Mouse (Mus musculus) MN1 (cell line): ENCODE measurements at regions not wholly inside any gene's neighbourhood (a gene's known extent, or its start where the extent isn't known, plus 50 kb on each side); places are given as distances from the start of the nearest gene placed in this dataset.
A peak's percentile ranks its signal among the peaks of the same experiment; 100 is the strongest.

Experiments used
- DNase-seq: peaks from one replicate; pipeline ENCODE4 v3.0.0-alpha.2; 2016; ENCODE audit warnings: low spot score

DNA sequence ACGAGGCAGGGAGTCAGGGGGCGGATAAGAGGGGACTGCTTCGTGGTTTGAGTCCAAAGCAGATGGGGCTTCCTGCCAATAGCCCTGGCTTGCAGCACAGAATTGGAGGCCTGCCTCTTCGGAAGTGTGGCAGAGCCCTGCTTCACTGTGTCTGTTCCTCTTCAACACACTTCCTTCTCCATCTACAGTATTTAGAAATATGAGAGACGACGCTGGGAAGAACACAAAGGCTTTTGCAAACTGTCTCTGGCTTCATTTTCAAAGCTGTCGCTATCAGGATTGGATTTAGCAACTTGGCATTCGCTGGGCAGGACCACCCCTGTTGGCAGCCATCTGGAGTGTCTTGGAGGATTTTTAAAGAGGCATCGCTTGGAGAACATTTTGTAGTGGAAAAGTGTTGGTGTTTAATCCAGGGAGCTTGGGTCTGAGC is 95.3 kb upstream of the Gm6657 start:
- peak; percentile 40 for DNase-seq

GRCm38 (mm10) chr12:78099761-78100160 is 94.3 kb upstream of the Gm6657 start:
- peak; percentile 87 for DNase-seq

GRCm38 (mm10) chr12:78100756-78101155 is 93.3 kb upstream of the Gm6657 start:
- no peak for DNase-seq

DNA sequence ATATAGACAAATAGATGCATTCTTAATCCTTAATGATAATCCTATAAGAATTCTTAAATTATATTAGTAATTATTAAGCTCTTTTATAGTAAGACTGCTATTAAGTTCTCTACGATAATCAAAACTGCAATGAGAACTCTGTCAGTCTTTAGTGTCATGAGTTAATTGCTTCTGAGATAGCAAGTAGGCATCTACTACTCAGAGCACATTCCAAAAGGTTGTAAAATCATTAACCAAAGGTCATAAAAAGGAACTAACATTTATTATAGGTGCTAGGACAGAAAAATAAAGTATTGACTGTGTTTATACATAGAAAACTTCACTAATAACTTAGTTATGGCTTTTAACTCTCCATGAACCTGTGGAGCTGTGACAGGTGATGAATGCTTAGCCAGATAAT is 84.1 kb upstream of the Gm6657 start:
- DNase-seq: no peak

DNA sequence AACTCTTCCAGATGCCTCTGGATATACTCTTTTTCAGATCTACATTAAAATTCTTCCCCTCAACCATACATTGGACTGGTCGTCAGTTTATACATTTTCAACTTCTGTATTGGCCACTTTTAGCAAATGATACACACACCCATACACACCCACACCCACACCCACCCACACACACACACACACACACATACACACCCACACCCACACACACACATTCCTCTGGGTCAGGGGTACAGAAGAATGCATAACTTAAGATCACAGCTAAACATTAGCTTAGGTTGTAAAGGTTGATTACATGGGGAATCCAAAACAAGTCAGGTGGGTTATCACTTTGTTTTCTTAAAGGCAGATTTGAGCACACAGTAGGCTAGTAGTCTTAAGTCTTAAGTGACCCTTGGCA is 75.9 kb upstream of the Gm6657 start:
- DNase-seq: no peak

DNA sequence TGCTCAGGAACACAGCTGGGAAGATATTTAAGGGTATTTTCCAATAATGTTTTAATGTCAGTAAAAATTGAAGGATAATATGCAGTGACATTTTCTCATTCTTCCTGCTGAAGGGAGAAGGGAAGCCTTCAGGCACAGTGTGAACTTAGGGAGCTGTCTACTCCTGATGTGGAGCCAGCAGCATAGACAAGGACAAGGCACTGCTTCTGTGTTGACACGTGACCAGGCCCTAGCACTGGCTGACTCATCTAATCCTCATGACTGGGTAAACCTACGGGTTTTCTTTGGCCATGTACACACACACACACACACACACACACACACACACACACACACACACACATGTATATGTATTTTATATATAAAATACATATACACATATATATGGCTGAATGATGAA is 74.8 kb upstream of the Gm6657 start:
- DNase-seq: no peak

DNA sequence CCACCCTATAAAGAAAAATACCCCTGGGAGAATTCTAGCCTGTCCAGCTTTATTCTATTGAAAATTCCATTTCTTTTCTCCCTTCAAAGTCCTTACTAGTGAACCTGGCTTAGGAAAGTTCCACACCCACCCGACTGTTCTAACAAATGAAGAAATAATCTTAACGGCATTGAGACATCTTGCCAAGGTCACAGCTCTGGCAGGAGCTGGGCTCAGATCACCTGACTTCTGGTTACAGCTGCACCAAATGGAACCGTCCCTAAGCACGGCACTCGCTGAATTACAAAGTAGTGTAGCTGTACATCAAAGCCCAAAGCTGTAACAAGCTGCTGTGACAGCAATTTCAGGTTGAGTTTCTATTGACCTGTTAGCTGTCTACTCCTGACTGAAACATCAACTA is 74.2 kb upstream of the Gm6657 start:
- no peak for DNase-seq

- DNase-seq: no peak
Measured at GRCm38 (mm10) chr12:78129130-78129845, 64.8 kb upstream of the Gm6657 start.

GRCm38 (mm10) chr12:78132016-78132797 is 61.8 kb upstream of the Gm6657 start:
- no peak for DNase-seq

DNA sequence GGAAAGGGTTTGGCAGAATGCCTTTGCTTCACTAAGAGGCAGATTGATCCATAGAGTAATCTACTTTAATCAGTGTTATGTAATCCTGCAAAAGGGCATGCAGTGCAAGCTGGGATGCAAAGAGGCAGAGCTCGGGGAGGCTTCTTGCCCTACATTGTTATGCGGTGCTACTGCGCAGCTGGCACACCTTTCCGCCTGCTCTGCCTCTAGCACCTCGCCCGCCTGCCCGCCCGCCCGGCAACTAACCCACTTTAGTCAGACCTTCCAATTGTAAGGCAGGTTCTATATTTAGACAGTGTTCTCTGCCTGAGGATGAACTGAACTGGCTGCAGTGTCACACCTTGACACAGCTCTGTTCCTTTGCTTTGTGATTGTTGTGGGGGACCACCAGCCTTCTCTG is 60.7 kb upstream of the Gm6657 start:
- no peak for DNase-seq

GRCm38 (mm10) chr12:78133984-78134383 is 60.1 kb upstream of the Gm6657 start:
- DNase-seq: peak; percentile 35

- DNase-seq: no peak
Measured at GRCm38 (mm10) chr12:78137196-78137595, 56.8 kb upstream of the Gm6657 start.

- no peak for DNase-seq
Measured at GRCm38 (mm10) chr12:78138467-78138866, 55.6 kb upstream of the Gm6657 start.
